Comparison of ENCODE assay signal across 28 mouse cellular contexts in genomic region chr15:96114616-96115015, GRCm38 (mm10).
DNase-seq lines count a peak whose midpoint lies in the region; ATAC-seq and TF ChIP-seq lines count a peak whose summit lies in the region.
"Had no signal": no experiment of that assay in that cellular context is flagged by ENCODE, and none has a peak within 500 bp of the region (broad histone marks: within the 10 kb centered on the region; RNA-seq: fewer than 3 reads in every experiment).

No protein-coding gene starts in this region.

- peak overlapping the region; percentile 64; the same call in 1 of the 2 replicates for H3K27ac ChIP-seq in heart, embryonic 10.5 days
- no peak overlapping the region for H3K27ac ChIP-seq in heart, adult 2 months
- H3K27ac ChIP-seq in heart, embryonic 15.5 days, result no peak overlapping the region
- H3K27ac ChIP-seq in midbrain, embryonic 11.5 days (ENCODE audit: low read depth, low read length), result no peak overlapping the region
- no peak overlapping the region for H3K27ac ChIP-seq in midbrain, embryonic 13.5 days
- no peak overlapping the region for H3K27ac ChIP-seq in limb, embryonic 14.5 days (replicated peaks; ENCODE audit: low read depth, low read length)
- H3K27ac ChIP-seq: embryonic facial prominence, embryonic 12.5 days; forebrain, embryonic 10.5 days; forebrain, embryonic 15.5 days; hindbrain, embryonic 12.5 days; hindbrain, postnatal 0 days; intestine, embryonic 15.5 days; limb, embryonic 15.5 days; liver, embryonic 13.5 days; stomach, embryonic 15.5 days had no signal

- H3K36me3 ChIP-seq in heart, embryonic 10.5 days, result no peaks in the 10 kb centered on the region
- H3K36me3 ChIP-seq in heart, adult 2 months (ENCODE audit: control insufficient read depth, insufficient read depth, low read length), result no peaks in the 10 kb centered on the region
- H3K36me3 ChIP-seq in heart, embryonic 15.5 days, result no peaks in the 10 kb centered on the region
- no peaks in the 10 kb centered on the region for H3K36me3 ChIP-seq in midbrain, embryonic 11.5 days (ENCODE audit: control insufficient read depth, insufficient read depth, low read length)
- H3K36me3 ChIP-seq in midbrain, embryonic 13.5 days, result no peaks in the 10 kb centered on the region
- H3K36me3 ChIP-seq in limb, embryonic 14.5 days (ENCODE audit: control insufficient read depth, insufficient read depth, low read length), result no peaks in the 10 kb centered on the region
- H3K36me3 ChIP-seq: embryonic facial prominence, embryonic 12.5 days; forebrain, embryonic 10.5 days; forebrain, embryonic 15.5 days; hindbrain, embryonic 12.5 days; intestine, embryonic 15.5 days; limb, embryonic 15.5 days; liver, embryonic 13.5 days; stomach, embryonic 15.5 days had no signal

- no peak for TF ChIP-seq CTCF in heart, adult 2 months (IDR thresholded peaks at IDR 0.05)

- no peak for TF ChIP-seq EP300 in heart, adult 2 months (IDR thresholded peaks at IDR 0.05; ENCODE audit: insufficient read depth, low read depth, low read length)

- peaks cover 16% of the 10 kb centered on the region for H3K4me1 ChIP-seq in heart, embryonic 10.5 days
- H3K4me1 ChIP-seq in heart, adult 2 months (ENCODE audit: control insufficient read depth, insufficient read depth, low read length), result no peaks in the 10 kb centered on the region
- H3K4me1 ChIP-seq in heart, embryonic 15.5 days (replicated peaks), result 0 out of 2 replicates have a peak, but pooled peaks cover 4% of the 10 kb centered on the region
- no peaks in the 10 kb centered on the region for H3K4me1 ChIP-seq in midbrain, embryonic 11.5 days (ENCODE audit: control insufficient read depth, insufficient read depth, low read length)
- H3K4me1 ChIP-seq in midbrain, embryonic 13.5 days (replicated peaks), result no peaks in the 10 kb centered on the region
- H3K4me1 ChIP-seq in limb, embryonic 14.5 days (ENCODE audit: control insufficient read depth, insufficient read depth, low read length), result peaks cover 14% of the 10 kb centered on the region
- H3K4me1 ChIP-seq: intestine, embryonic 15.5 days; liver, embryonic 13.5 days; stomach, embryonic 15.5 days had no signal

- TF ChIP-seq POLR2A in heart, adult 2 months (IDR thresholded peaks at IDR 0.05; ENCODE audit: insufficient read depth, low read depth, low read length), result no peak
- no peak for TF ChIP-seq POLR2A in limb, embryonic 14.5 days (IDR thresholded peaks at IDR 0.05; ENCODE audit: borderline replicate concordance, extremely low read depth, insufficient read depth, insufficient read length)

- ATAC-seq in heart, embryonic 15.5 days (replicated peaks; ENCODE audit: insufficient number of reproducible peaks, insufficient read depth, low FRiP score, low read depth), result no peak
- ATAC-seq in midbrain, embryonic 11.5 days (ENCODE audit: low FRiP score), result no peak
- ATAC-seq in midbrain, embryonic 13.5 days, result no peak
- ATAC-seq in limb, embryonic 14.5 days (ENCODE audit: low FRiP score, low read depth), result no peak
- ATAC-seq: forebrain, embryonic 15.5 days; hindbrain, postnatal 0 days; intestine, embryonic 15.5 days; lung, postnatal 0 days; Patski had no signal

- no peak for DNase-seq in heart, embryonic 10.5 days (ENCODE audit: low spot score)
- DNase-seq in heart, adult 2 months, result no peak
- DNase-seq in heart, postnatal 36 days, result no peak
- peak; percentile 77 for DNase-seq in midbrain, embryonic 11.5 days (ENCODE audit: low spot score, missing footprints)
- DNase-seq in limb, embryonic 14.5 days (ENCODE audit: low spot score), result no peak
- DNase-seq: adrenal gland, postnatal 10 days; cerebellum, adult 11 months; cerebellum, adult 9-10 months; cerebellum, postnatal 36 days; gastrocnemius, postnatal 25 days; kidney, adult 2 months; kidney, postnatal 36 days; layer of hippocampus, postnatal 36 days; liver, embryonic 13.5 days; lung, adult 18-20 months; lung, postnatal 4 days had no signal

- H3K9me3 ChIP-seq in heart, embryonic 10.5 days, result no peaks in the 10 kb centered on the region
- no peaks in the 10 kb centered on the region for H3K9me3 ChIP-seq in heart, embryonic 15.5 days (replicated peaks)
- no peaks in the 10 kb centered on the region for H3K9me3 ChIP-seq in midbrain, embryonic 11.5 days (ENCODE audit: control insufficient read depth, low read length)
- peaks cover 2% of the 10 kb centered on the region; the same call in 1 of the 2 replicates for H3K9me3 ChIP-seq in midbrain, embryonic 13.5 days
- H3K9me3 ChIP-seq in limb, embryonic 14.5 days (ENCODE audit: control insufficient read depth, low read length), result 0 out of 2 replicates have a peak, but pooled peaks cover 2% of the 10 kb centered on the region
- H3K9me3 ChIP-seq: forebrain, embryonic 15.5 days; intestine, embryonic 15.5 days; limb, embryonic 15.5 days; liver, embryonic 13.5 days; stomach, embryonic 15.5 days had no signal

- H3K27me3 ChIP-seq in heart, embryonic 10.5 days (ENCODE audit: insufficient read depth, poor library complexity, severe bottlenecking), result peaks cover 9% of the 10 kb centered on the region; the same call in 1 of the 2 replicates
- H3K27me3 ChIP-seq in heart, adult 2 months (ENCODE audit: control insufficient read depth, insufficient read depth, low read length), result no peaks in the 10 kb centered on the region
- no peaks in the 10 kb centered on the region for H3K27me3 ChIP-seq in heart, embryonic 15.5 days
- H3K27me3 ChIP-seq in midbrain, embryonic 11.5 days (ENCODE audit: control insufficient read depth, insufficient read depth, low read length), result no peaks in the 10 kb centered on the region
- H3K27me3 ChIP-seq in midbrain, embryonic 13.5 days, result no peaks in the 10 kb centered on the region
- no peaks in the 10 kb centered on the region for H3K27me3 ChIP-seq in limb, embryonic 14.5 days (ENCODE audit: control insufficient read depth, insufficient read depth, low read length)
- H3K27me3 ChIP-seq: embryonic facial prominence, embryonic 12.5 days; forebrain, embryonic 15.5 days; intestine, embryonic 15.5 days; limb, embryonic 15.5 days; Patski; stomach, embryonic 15.5 days had no signal

- 46% methylated on average over 9 of the region's 9 CpGs for WGBS in heart, embryonic 10.5 days
- WGBS in heart, adult 2 months, result 52% methylated on average over 9 of the region's 9 CpGs
- 49% methylated on average over 9 of the region's 9 CpGs for WGBS in heart, embryonic 15.5 days
- WGBS in midbrain, embryonic 11.5 days, result 80% methylated on average over 9 of the region's 9 CpGs
- 81% methylated on average over 9 of the region's 9 CpGs for WGBS in midbrain, embryonic 13.5 days
- 65% methylated on average over 9 of the region's 9 CpGs for WGBS in limb, embryonic 14.5 days

- H3K4me3 ChIP-seq in heart, embryonic 10.5 days, result peak overlapping the region; percentile 27; the same call in 1 of the 2 replicates
- no peak overlapping the region for H3K4me3 ChIP-seq in heart, adult 2 months
- no peak overlapping the region for H3K4me3 ChIP-seq in heart, embryonic 15.5 days
- H3K4me3 ChIP-seq in midbrain, embryonic 11.5 days (ENCODE audit: low read depth, low read length), result no peak overlapping the region
- no peak overlapping the region for H3K4me3 ChIP-seq in midbrain, embryonic 13.5 days (replicated peaks)
- H3K4me3 ChIP-seq in limb, embryonic 14.5 days (replicated peaks; ENCODE audit: low read length), result no peak overlapping the region
- H3K4me3 ChIP-seq: embryonic facial prominence, embryonic 12.5 days; forebrain, embryonic 10.5 days; forebrain, embryonic 15.5 days; hindbrain, embryonic 12.5 days; intestine, embryonic 15.5 days; limb, embryonic 15.5 days; liver, embryonic 13.5 days; stomach, embryonic 15.5 days had no signal

- no peak overlapping the region for H3K9ac ChIP-seq in heart, adult 2 months (ENCODE audit: low read depth, low read length)
- no peak overlapping the region for H3K9ac ChIP-seq in heart, embryonic 15.5 days
- no peak overlapping the region for H3K9ac ChIP-seq in midbrain, embryonic 11.5 days (ENCODE audit: low read length)
- no peak overlapping the region for H3K9ac ChIP-seq in midbrain, embryonic 13.5 days (replicated peaks)
- H3K9ac ChIP-seq in limb, embryonic 14.5 days (ENCODE audit: low read depth, low read length, severe bottlenecking), result no peak overlapping the region
- H3K9ac ChIP-seq: embryonic facial prominence, embryonic 12.5 days; forebrain, embryonic 15.5 days; hindbrain, embryonic 12.5 days; intestine, embryonic 15.5 days; limb, embryonic 15.5 days; liver, embryonic 13.5 days; stomach, embryonic 15.5 days had no signal

- intact Hi-C loops in heart, adult 2 months (cut with DNase I), result no loop called here
- intact Hi-C loops in heart, postnatal 36 days (cut with DNase I), result no loop called here

- peak overlapping the region; percentile 38 for H3K4me2 ChIP-seq in heart, embryonic 15.5 days
- H3K4me2 ChIP-seq in midbrain, embryonic 11.5 days, result no peak overlapping the region
- no peak overlapping the region for H3K4me2 ChIP-seq in midbrain, embryonic 13.5 days (replicated peaks)
- H3K4me2 ChIP-seq in limb, embryonic 14.5 days (replicated peaks; ENCODE audit: low read depth, low read length, severe bottlenecking), result peak overlapping the region; percentile 23; the same call in 1 of the 2 replicates
- H3K4me2 ChIP-seq: embryonic facial prominence, embryonic 12.5 days; forebrain, embryonic 15.5 days; hindbrain, embryonic 12.5 days; intestine, embryonic 15.5 days; limb, embryonic 15.5 days; liver, embryonic 13.5 days; stomach, embryonic 15.5 days had no signal

- H3K79me2 ChIP-seq in heart, adult 2 months (replicated peaks; ENCODE audit: control insufficient read depth, insufficient read depth, low read length), result no peaks in the 10 kb centered on the region

Comparison
In these comparisons a context has a peak if more than half of its experiments do, and no peak if none do; other contexts are left out.
1. H3K4me2 ChIP-seq: peak in heart, embryonic 15.5 days (single experiment) and limb, embryonic 14.5 days (single experiment); none in midbrain, embryonic 11.5 days (single experiment) and midbrain, embryonic 13.5 days (single experiment).